Mouse (Mus musculus): ENCODE results near the gene Prkn. TPM values are rescaled to one million over a fixed set of nuclear protein-coding genes. Genes with fewer than 3 reads are reported as not detected.
"Not testable (repeated sequence)": the region's sequence is repeated elsewhere in the genome, so short reads cannot be mapped to it uniquely, and the experiment has no call there.

Gene Prkn
- total and polyA plus RNA-seq, 2 experiments from 2014 or later: 6.2 to 6.8 TPM

- Histone ChIP-seq H3K4me1 (ENCODE audit: insufficient read depth) (no peaks in the 10 kb centered on the region), H3K27ac (ENCODE audit: low read depth, low read length) (no peak overlapping the region), H3K4me3 (ENCODE audit: low read depth, low read length) (no peak overlapping the region), H3K27me3 (ENCODE audit: insufficient read depth, low read length) (no peaks in the 10 kb centered on the region), H3K9ac (no peak overlapping the region), H3K9me3 (ENCODE audit: low read length) (no peaks in the 10 kb centered on the region), H3K36me3 (ENCODE audit: insufficient read depth) (no peaks in the 10 kb centered on the region), H3K4me2 (ENCODE audit: low read depth) (no peak overlapping the region)
- no peak for TF ChIP-seq CTCF (IDR thresholded peaks at IDR 0.05; ENCODE audit: low read depth)
- DNase-seq (peak; percentile 46), ATAC-seq (peak; percentile 40)
- 51% methylated on average over 3 of the region's 3 CpGs for WGBS
These were observed 322.6 kb downstream of the Prkn start for GRCm38 (mm10) chr17:11162770-11163169.

- no peak for ATAC-seq
- TF ChIP-seq CTCF (IDR thresholded peaks at IDR 0.05; ENCODE audit: low read depth): no peak
- Histone ChIP-seq H3K4me1 (ENCODE audit: insufficient read depth) (no peaks in the 10 kb centered on the region), H3K9me3 (ENCODE audit: low read length) (no peaks in the 10 kb centered on the region), H3K27me3 (ENCODE audit: insufficient read depth, low read length) (no peaks in the 10 kb centered on the region), H3K4me3 (ENCODE audit: low read depth, low read length) (no peak overlapping the region), H3K9ac (no peak overlapping the region), H3K4me2 (ENCODE audit: low read depth) (no peak overlapping the region), H3K36me3 (ENCODE audit: insufficient read depth) (no peaks in the 10 kb centered on the region), H3K27ac (ENCODE audit: low read depth, low read length) (no peak overlapping the region)
- no peak for DNase-seq
These were observed 347.2 kb downstream of the Prkn start for GRCm38 (mm10) chr17:11187356-11187755.

- no peak for TF ChIP-seq CTCF (IDR thresholded peaks at IDR 0.05; ENCODE audit: low read depth)
- 84% methylated on average over 4 of the region's 4 CpGs for WGBS
- Histone ChIP-seq H3K9me3 (ENCODE audit: low read length) (no peaks in the 10 kb centered on the region), H3K27ac (ENCODE audit: low read depth, low read length) (no peak overlapping the region), H3K27me3 (ENCODE audit: insufficient read depth, low read length) (no peaks in the 10 kb centered on the region), H3K4me3 (ENCODE audit: low read depth, low read length) (no peak overlapping the region), H3K9ac (no peak overlapping the region), H3K4me1 (ENCODE audit: insufficient read depth) (no peaks in the 10 kb centered on the region), H3K4me2 (ENCODE audit: low read depth) (no peak overlapping the region), H3K36me3 (ENCODE audit: insufficient read depth) (no peaks in the 10 kb centered on the region)
- ATAC-seq: no peak
- DNase-seq: no peak
These were observed 348.3 kb downstream of the Prkn start for GRCm38 (mm10) chr17:11188494-11188893.

GRCm38 (mm10) chr17:11190306-11190705, 350.1 kb downstream of the Prkn start:
- no peaks in the 10 kb centered on the region for H3K36me3 ChIP-seq (ENCODE audit: insufficient read depth)
- H3K4me3 ChIP-seq (ENCODE audit: low read depth, low read length): no peak overlapping the region
- no peaks in the 10 kb centered on the region for H3K27me3 ChIP-seq (ENCODE audit: insufficient read depth, low read length)
- ATAC-seq (no peak), DNase-seq (no peak)
- H3K4me1 ChIP-seq (ENCODE audit: insufficient read depth): no peaks in the 10 kb centered on the region
- TF ChIP-seq CTCF (IDR thresholded peaks at IDR 0.05; ENCODE audit: low read depth): no peak
- no peak overlapping the region for H3K9ac ChIP-seq
- H3K27ac ChIP-seq (ENCODE audit: low read depth, low read length): no peak overlapping the region
- H3K4me2 ChIP-seq (ENCODE audit: low read depth): no peak overlapping the region
- H3K9me3 ChIP-seq (ENCODE audit: low read length): no peaks in the 10 kb centered on the region
- whole genome bisulfite sequencing: 72% methylated on average over 2 of the region's 2 CpGs

- Histone ChIP-seq H3K27ac (ENCODE audit: low read depth, low read length) (no peak overlapping the region), H3K4me3 (ENCODE audit: low read depth, low read length) (no peak overlapping the region), H3K27me3 (ENCODE audit: insufficient read depth, low read length) (no peaks in the 10 kb centered on the region), H3K9ac (no peak overlapping the region), H3K36me3 (ENCODE audit: insufficient read depth) (no peaks in the 10 kb centered on the region), H3K4me2 (ENCODE audit: low read depth) (no peak overlapping the region), H3K4me1 (ENCODE audit: insufficient read depth) (no peaks in the 10 kb centered on the region), H3K9me3 (ENCODE audit: low read length) (no peaks in the 10 kb centered on the region)
- ATAC-seq (no peak), DNase-seq (no peak)
- WGBS: 25% methylated on average over 2 of the region's 2 CpGs
- TF ChIP-seq CTCF (IDR thresholded peaks at IDR 0.05; ENCODE audit: low read depth): no peak
These were observed 357.9 kb downstream of the Prkn start for GRCm38 (mm10) chr17:11198134-11198533.

GRCm38 (mm10) chr17:11209063-11209462, 368.9 kb downstream of the Prkn start:
- WGBS: 86% methylated on average over 4 of the region's 4 CpGs
- not testable (repeated sequence) for H3K4me2 ChIP-seq (ENCODE audit: low read depth); H3K9ac ChIP-seq; H3K27me3 ChIP-seq (ENCODE audit: insufficient read depth, low read length); H3K27ac ChIP-seq (ENCODE audit: low read depth, low read length); H3K4me3 ChIP-seq (ENCODE audit: low read depth, low read length); H3K36me3 ChIP-seq (ENCODE audit: insufficient read depth); H3K9me3 ChIP-seq (ENCODE audit: low read length); H3K4me1 ChIP-seq (ENCODE audit: insufficient read depth); ATAC-seq
- peak; percentile 17 for DNase-seq

GRCm38 (mm10) chr17:11211006-11211405, 370.8 kb downstream of the Prkn start:
- H3K4me3 ChIP-seq (ENCODE audit: low read depth, low read length): no peak overlapping the region
- no peak overlapping the region for H3K9ac ChIP-seq
- no peaks in the 10 kb centered on the region for H3K27me3 ChIP-seq (ENCODE audit: insufficient read depth, low read length)
- TF ChIP-seq CTCF (IDR thresholded peaks at IDR 0.05; ENCODE audit: low read depth): no peak
- no peak overlapping the region for H3K4me2 ChIP-seq (ENCODE audit: low read depth)
- 82% methylated on average over 11 of the region's 11 CpGs for WGBS
- no peaks in the 10 kb centered on the region for H3K4me1 ChIP-seq (ENCODE audit: insufficient read depth)
- H3K9me3 ChIP-seq (ENCODE audit: low read length): no peaks in the 10 kb centered on the region
- no peak overlapping the region for H3K27ac ChIP-seq (ENCODE audit: low read depth, low read length)
- ATAC-seq (no peak), DNase-seq (no peak)
- no peaks in the 10 kb centered on the region for H3K36me3 ChIP-seq (ENCODE audit: insufficient read depth)

- Histone ChIP-seq H3K27me3 (ENCODE audit: insufficient read depth, low read length) (no peaks in the 10 kb centered on the region), H3K9ac (no peak overlapping the region), H3K9me3 (ENCODE audit: low read length) (no peaks in the 10 kb centered on the region), H3K27ac (ENCODE audit: low read depth, low read length) (no peak overlapping the region), H3K36me3 (ENCODE audit: insufficient read depth) (no peaks in the 10 kb centered on the region), H3K4me3 (ENCODE audit: low read depth, low read length) (no peak overlapping the region), H3K4me2 (ENCODE audit: low read depth) (no peak overlapping the region), H3K4me1 (ENCODE audit: insufficient read depth) (no peaks in the 10 kb centered on the region)
- no peak for DNase-seq
- ATAC-seq: no peak
- WGBS: 46% methylated on average over 4 of the region's 4 CpGs
- TF ChIP-seq CTCF (IDR thresholded peaks at IDR 0.05; ENCODE audit: low read depth): no peak
These were observed 371.4 kb downstream of the Prkn start for GRCm38 (mm10) chr17:11211591-11211990.

Measured in forebrain, postnatal 0 days (tissue).